Mouse (Mus musculus) heart, postnatal 0 days (tissue): ENCODE results near the gene Tspan8. TPM values are rescaled to one million over a fixed set of nuclear protein-coding genes. Genes with fewer than 3 reads are reported as not detected.

Experiments
- ATAC-seq: fragments of 200-750 bp; cut with Nextera tagmentation; 2 replicates; pipeline ENCODE4 v1.8.0; 2017; ENCODE audit warnings: low read depth, moderate number of reproducible peaks, moderate library complexity; ENCODE audit not compliant: insufficient read depth
- DNase-seq: peaks from one replicate; pipeline ENCODE4 v3.0.0-alpha.2; 2016; ENCODE audit warnings: low spot score
- H3K27ac ChIP-seq: fragments of 300-500 bp; sonication (generic); 2 replicates; pipeline ENCODE4 v1.5.1; 2014; ENCODE audit warnings: low read depth, mild to moderate bottlenecking
- H3K27me3 ChIP-seq: fragments of 300-500 bp; sonication (generic); 2 replicates; pipeline ENCODE4 v1.6.1; 2014; ENCODE audit warnings: low read length, mixed read lengths; ENCODE audit not compliant: control insufficient read depth, insufficient read depth
- H3K36me3 ChIP-seq: fragments of 300-500 bp; sonication (generic); replicated peaks from 2 replicates; pipeline ENCODE4 v1.6.1; 2014; ENCODE audit warnings: low read length, mixed read lengths; ENCODE audit not compliant: control insufficient read depth, insufficient read depth
- H3K4me1 ChIP-seq: fragments of 300-500 bp; sonication (generic); 2 replicates; pipeline ENCODE4 v1.6.1; 2014; ENCODE audit warnings: antibody characterized with exemption; ENCODE audit not compliant: control insufficient read depth, insufficient read depth
- H3K4me2 ChIP-seq: fragments of 300-500 bp; sonication (generic); 2 replicates; pipeline ENCODE4 v1.6.1; 2014; ENCODE audit warnings: low read depth, mild to moderate bottlenecking, low read length, moderate library complexity
- H3K4me3 ChIP-seq: fragments of 300-500 bp; sonication (generic); 2 replicates; pipeline ENCODE4 v1.5.1; 2014; ENCODE audit warnings: low read depth, low read length
- H3K9ac ChIP-seq: fragments of 300-500 bp; sonication (generic); replicated peaks from 2 replicates; pipeline ENCODE4 v1.6.1; 2014; ENCODE audit warnings: low read depth, low read length, mixed read lengths
- H3K9me3 ChIP-seq: fragments of 300-500 bp; sonication (generic); replicated peaks from 2 replicates; pipeline ENCODE4 v1.6.1; 2016; ENCODE audit warnings: low read length; ENCODE audit not compliant: control insufficient read depth
- CTCF ChIP-seq: IDR thresholded peaks from 2 replicates; pipeline ENCODE4 v1.5.1; 2016; ENCODE audit warnings: antibody characterized with exemption, control low read depth, low read depth
- EP300 ChIP-seq: IDR thresholded peaks from 2 replicates; pipeline ENCODE4 v1.6.1; 2016; ENCODE audit warnings: antibody characterized with exemption, low read depth
- WGBS: fragments of 180-500 bp; shearing (Covaris S2); extraction: QIAGEN DNeasy Blood & Tissue Kit; methylation state at CpG from one replicate; pipeline ENCODE4 v1.1.7; 2014; 5-methylcytosine and 5-hydroxymethylcytosine counted together
- polyA plus RNA-seq: library from polyadenylated mRNA; unstranded; fragments of >200 nt; fragmentation: Nextera tagmentation; extraction: Ambion mirVana; gene quantifications from 2 replicates; pipeline ENCODE4 v1.2.1, GENCODE M21; 2015
- total RNA-seq: library from RNA; depleted of rRNA; stranded (reverse); fragments of >200 nt; gene quantifications from 2 replicates; pipeline ENCODE4 v1.2.3, GENCODE M21; 2014; ENCODE audit warnings: low replicate concordance

The Tspan8 gene
- total and polyA plus RNA-seq, 2 experiments from 2014 or later = 2.1 to 4.4 TPM

GRCm38 (mm10) chr10:115803765-115804164 is 12.9 kb upstream of the Tspan8 start:
- DNase-seq = no peak
- no peak for ATAC-seq
- no peak for TF ChIP-seq EP300
- no peak for TF ChIP-seq CTCF
- H3K9me3 ChIP-seq = no peaks in the 10 kb centered on the region
- no peak overlapping the region for H3K4me2 ChIP-seq
- H3K36me3 ChIP-seq = no peaks in the 10 kb centered on the region
- no peak overlapping the region for H3K4me3 ChIP-seq
- no peak overlapping the region for H3K27ac ChIP-seq
- no peaks in the 10 kb centered on the region for H3K4me1 ChIP-seq
- H3K27me3 ChIP-seq = no peaks in the 10 kb centered on the region
- H3K9ac ChIP-seq = no peak overlapping the region
- WGBS = 60% methylated on average over 2 of the region's 2 CpGs

- Histone ChIP-seq H3K27ac (no peak overlapping the region), H3K4me3 (no peak overlapping the region), H3K9ac (no peak overlapping the region), H3K36me3 (no peaks in the 10 kb centered on the region), H3K4me1 (no peaks in the 10 kb centered on the region), H3K27me3 (no peaks in the 10 kb centered on the region), H3K4me2 (no peak overlapping the region), H3K9me3 (no peaks in the 10 kb centered on the region)
- no peak for ATAC-seq
- WGBS = 64% methylated on average over 5 of the region's 5 CpGs
- TF ChIP-seq CTCF (no peak), EP300 (no peak)
- no peak for DNase-seq
Measured at GRCm38 (mm10) chr10:115805987-115806386, 10.6 kb upstream of the Tspan8 start.

GRCm38 (mm10) chr10:115809169-115809568 is 7.5 kb upstream of the Tspan8 start:
- no peak overlapping the region for H3K27ac ChIP-seq
- no peaks in the 10 kb centered on the region for H3K36me3 ChIP-seq
- no peaks in the 10 kb centered on the region for H3K27me3 ChIP-seq
- H3K4me1 ChIP-seq = no peaks in the 10 kb centered on the region
- H3K4me2 ChIP-seq = no peak overlapping the region
- no peak for TF ChIP-seq CTCF
- TF ChIP-seq EP300 = no peak
- DNase-seq (no peak), ATAC-seq (no peak)
- H3K4me3 ChIP-seq = no peak overlapping the region
- no peaks in the 10 kb centered on the region for H3K9me3 ChIP-seq
- WGBS = 77% methylated on average over 7 of the region's 7 CpGs
- no peak overlapping the region for H3K9ac ChIP-seq

- DNase-seq = no peak
- no peak for ATAC-seq
- Histone ChIP-seq H3K27me3 (no peaks in the 10 kb centered on the region), H3K4me1 (no peaks in the 10 kb centered on the region), H3K4me3 (no peak overlapping the region), H3K4me2 (no peak overlapping the region), H3K27ac (no peak overlapping the region), H3K9me3 (no peaks in the 10 kb centered on the region), H3K36me3 (no peaks in the 10 kb centered on the region), H3K9ac (no peak overlapping the region)
- 58% methylated on average over 5 of the region's 5 CpGs for WGBS
- TF ChIP-seq EP300 (no peak), CTCF (no peak)
Measured at GRCm38 (mm10) chr10:115811519-115811918, 5.1 kb upstream of the Tspan8 start.

GRCm38 (mm10) chr10:115814878-115815277 is 1.8 kb upstream of the Tspan8 start:
- ATAC-seq = no peak
- no peaks in the 10 kb centered on the region for H3K9me3 ChIP-seq
- no peaks in the 10 kb centered on the region for H3K4me1 ChIP-seq

GRCm38 (mm10) chr10:115817056-115817724 is 558 bp downstream of the Tspan8 start:
- Histone ChIP-seq H3K9me3 (no peaks in the 10 kb centered on the region), H3K4me3 (no peak overlapping the region), H3K4me2 (no peak overlapping the region), H3K27ac (no peak overlapping the region), H3K36me3 (no peaks in the 10 kb centered on the region), H3K4me1 (no peaks in the 10 kb centered on the region), H3K9ac (no peak overlapping the region), H3K27me3 (no peaks in the 10 kb centered on the region)
- TF ChIP-seq EP300 = no peak
- no peak for TF ChIP-seq CTCF
- 43% methylated on average over 13 of the region's 13 CpGs for WGBS
- no peak for ATAC-seq
- DNase-seq = no peak

More at GRCm38 (mm10) chr10:115814878-115815277, 1.8 kb upstream of the Tspan8 start:
- Histone ChIP-seq H3K27ac (no peak overlapping the region), H3K4me3 (no peak overlapping the region), H3K36me3 (no peaks in the 10 kb centered on the region), H3K27me3 (no peaks in the 10 kb centered on the region), H3K4me2 (no peak overlapping the region), H3K9ac (no peak overlapping the region)
- no peak for TF ChIP-seq EP300
- TF ChIP-seq CTCF = no peak
- no peak for DNase-seq
- 90% methylated on average over 11 of the region's 11 CpGs for WGBS
